Mouse (Mus musculus) layer of hippocampus, adult 9-11 months (tissue): ENCODE data around the gene Fbxo31.
A peak's percentile ranks its signal among the peaks of the same experiment; 100 is the strongest.

Experiments used
- DNase-seq: peaks from one replicate; pipeline ENCODE4 v3.0.0; 2022

Gene Fbxo31

GRCm38 (mm10) chr8:121551065-121551985, 27.3 kb downstream of the Fbxo31 start:
- no peak for DNase-seq

GRCm38 (mm10) chr8:121550056-121550455, 28.6 kb downstream of the Fbxo31 start:
- no peak for DNase-seq

DNA sequence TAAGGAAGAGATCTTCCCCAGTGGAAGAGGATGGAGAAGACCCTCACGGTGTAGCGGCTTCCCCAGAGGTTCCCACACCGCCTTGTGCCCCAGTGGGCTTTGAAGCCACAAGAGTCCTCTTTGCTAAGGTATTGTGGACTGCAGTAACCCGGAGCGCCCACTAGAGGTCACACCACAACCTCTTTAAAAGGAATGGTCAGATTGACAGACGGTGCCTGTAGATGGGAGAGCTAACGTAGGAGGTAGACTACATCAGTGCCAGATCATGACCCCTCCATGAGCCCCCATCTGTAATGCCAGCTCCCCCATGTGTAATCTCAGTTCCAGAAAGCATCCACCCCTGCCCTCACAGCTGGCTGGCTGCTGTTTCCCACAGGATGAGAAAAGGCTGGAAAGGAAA, 31.5 kb downstream of the Fbxo31 start:
- peak; percentile 53 for DNase-seq

GRCm38 (mm10) chr8:121544936-121545335, 33.7 kb downstream of the Fbxo31 start:
- DNase-seq = no peak

DNA sequence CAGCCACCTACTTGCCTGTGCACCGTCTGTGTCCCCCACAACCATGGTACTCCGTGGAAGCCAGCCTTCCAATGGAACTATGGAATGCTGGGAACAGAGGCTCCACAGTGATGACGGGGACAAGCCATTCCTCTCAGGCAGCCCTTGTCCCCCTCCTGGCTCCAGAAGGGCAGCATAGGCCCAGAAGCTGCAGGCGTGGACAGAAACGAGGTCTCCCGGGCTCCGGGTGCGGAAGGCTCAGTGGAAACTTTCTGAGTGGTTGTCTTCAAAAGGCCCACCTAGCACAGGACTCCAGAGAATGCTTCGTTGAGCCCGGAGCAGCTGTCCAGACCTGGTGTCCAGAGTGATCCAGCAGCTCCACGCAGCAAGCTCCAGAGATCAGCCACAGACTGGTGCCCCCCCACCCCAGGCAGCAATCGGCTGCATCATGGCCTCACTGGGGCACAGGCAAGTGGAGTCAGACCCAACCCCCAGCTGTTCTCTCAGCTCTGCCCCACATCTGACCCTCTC, 34.3 kb downstream of the Fbxo31 start, which contains the start of gene 1700018B08Rik:
Gene 1700018B08Rik (minus strand): TSS at position 45 of the 510 bp plus-strand sequence.
- no peak for DNase-seq

DNA sequence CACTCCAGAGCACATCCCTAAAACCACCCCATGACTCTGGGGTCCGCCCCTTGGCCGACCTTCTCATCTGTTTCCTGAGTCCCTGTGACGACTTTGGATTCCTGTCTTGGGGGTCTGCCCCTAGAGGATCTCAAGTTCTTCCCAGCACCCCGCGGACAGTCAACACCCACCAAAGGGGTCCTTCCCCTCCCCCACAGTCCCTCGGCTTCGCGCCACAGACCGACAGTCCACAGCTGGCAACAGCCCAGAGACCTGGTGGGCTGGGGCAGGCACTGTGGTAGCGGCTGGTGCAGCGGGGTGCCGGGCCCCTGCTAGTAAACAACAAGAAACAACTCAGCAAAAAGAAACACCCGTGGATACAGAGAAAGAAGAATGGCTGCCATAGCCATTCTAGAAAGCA, 35.7 kb downstream of the Fbxo31 start:
- DNase-seq = no peak

GRCm38 (mm10) chr8:121541862-121542261, 36.7 kb downstream of the Fbxo31 start:
- no peak for DNase-seq

DNA sequence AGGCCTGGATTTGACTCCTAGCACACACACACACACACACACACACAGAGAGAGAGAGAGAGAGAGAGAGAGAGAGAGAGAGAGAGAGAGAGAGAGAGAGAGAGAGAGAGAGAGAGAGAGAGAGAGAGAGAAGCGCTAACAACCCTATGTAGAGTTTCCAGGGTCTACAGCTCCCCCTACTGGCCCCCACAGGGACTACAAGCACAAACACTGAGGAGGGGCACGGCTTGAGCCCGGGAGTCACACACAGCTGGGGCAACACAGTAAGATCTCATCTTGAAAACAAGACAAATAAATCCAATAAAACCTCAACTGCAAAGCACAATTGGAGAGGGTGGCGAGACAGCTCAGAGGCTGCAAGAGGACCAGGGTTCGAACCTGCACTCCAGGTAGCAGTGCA, 46.2 kb downstream of the Fbxo31 start:
- no peak for DNase-seq

GRCm38 (mm10) chr8:121530639-121531038, 48.0 kb downstream of the Fbxo31 start:
- no peak for DNase-seq

GRCm38 (mm10) chr8:121528790-121529189, 49.8 kb downstream of the Fbxo31 start:
- no peak for DNase-seq

DNA sequence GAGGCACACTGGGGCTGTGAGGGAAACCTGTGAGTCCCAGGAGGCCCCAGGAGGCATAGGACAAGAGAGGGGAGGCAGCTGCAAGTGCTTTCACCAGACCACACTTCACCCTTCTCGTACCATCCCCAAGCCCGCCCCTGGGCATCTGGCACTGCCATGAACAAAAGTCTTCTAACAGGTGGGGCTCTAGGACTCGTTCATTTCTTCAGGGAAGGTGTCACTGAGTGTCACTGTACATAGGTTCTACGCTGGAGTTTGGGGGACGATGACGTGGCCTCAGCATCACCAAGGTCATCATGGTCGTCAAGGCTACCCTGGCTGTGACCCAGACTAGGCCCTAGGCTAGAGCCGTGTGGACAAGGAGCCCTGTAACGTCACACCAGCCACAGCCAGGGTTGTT, 50.9 kb downstream of the Fbxo31 start:
- DNase-seq = no peak

- no peak for DNase-seq
Measured at GRCm38 (mm10) chr8:121526811-121527550, 51.6 kb downstream of the Fbxo31 start.

DNA sequence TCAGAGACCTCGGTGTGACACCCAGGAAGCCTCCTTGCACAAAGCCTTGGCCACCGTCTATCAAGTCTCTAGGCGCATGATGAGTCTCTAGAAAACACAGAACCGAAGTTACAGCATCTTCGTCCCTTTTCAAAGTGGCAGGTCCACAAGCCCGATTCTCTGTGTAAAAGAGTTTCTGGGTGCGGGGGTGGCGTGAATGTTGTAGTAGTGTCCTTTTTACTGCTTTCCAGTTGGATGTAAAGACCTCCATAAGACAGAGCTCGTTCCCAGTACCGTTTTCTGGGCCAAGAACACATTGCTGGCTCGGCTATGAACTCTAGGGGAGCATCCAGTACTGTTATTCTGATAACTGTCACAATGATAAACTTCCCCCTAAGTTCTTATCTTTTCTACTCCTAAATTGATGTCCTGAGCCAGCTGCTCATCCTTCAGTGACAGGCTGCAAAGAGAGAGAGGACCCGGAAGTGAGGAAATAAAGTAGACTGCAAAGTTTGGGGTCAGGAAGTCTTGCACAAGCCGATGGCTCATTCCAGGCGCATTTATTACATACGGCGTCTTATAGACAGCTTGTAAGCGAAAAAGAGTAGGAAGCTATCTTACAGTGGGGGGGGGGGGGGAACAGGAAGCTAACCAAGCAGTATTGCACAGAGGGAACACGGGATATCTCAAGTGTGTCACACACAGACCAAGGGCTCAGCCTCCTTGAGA, 53.3 kb downstream of the Fbxo31 start:
- DNase-seq = no peak

DNA sequence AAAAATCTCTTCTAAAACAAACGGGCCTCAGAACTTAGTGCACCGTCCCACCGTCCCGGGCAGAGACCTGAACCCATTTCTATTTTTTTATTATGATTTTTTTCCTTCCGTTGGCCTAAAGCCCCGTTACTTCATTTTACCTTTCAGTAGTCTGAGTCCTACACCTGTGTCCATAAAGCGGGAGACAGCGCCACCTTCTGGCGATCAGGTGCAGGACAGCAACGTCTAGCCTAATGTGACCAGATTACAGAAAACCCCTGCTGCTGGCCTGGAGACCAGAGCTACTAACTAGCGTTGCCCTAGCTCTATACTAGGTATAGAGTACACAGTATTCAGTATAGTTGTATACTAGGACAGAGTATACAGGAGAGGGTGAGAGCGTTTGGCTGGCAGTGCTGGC, 65.2 kb downstream of the Fbxo31 start:
- DNase-seq = peak; percentile 46

GRCm38 (mm10) chr8:121511751-121512150, 66.9 kb downstream of the Fbxo31 start:
- no peak for DNase-seq
